Mouse (Mus musculus) heart, postnatal 0 days (tissue): ENCODE measurements around the gene Sec22b.

Experiments
- CTCF ChIP-seq: IDR thresholded peaks from 2 replicates; pipeline ENCODE4 v1.5.1; 2016; ENCODE audit warnings: antibody characterized with exemption, control low read depth, low read depth
- EP300 ChIP-seq: IDR thresholded peaks from 2 replicates; pipeline ENCODE4 v1.6.1; 2016; ENCODE audit warnings: antibody characterized with exemption, low read depth

- TF ChIP-seq CTCF: no peak
- no peak for TF ChIP-seq EP300
Measured at GRCm38 (mm10) chr3:97881576-97881975, 19.4 kb upstream of the Sec22b start.
